Mouse (Mus musculus) heart, postnatal 0 days (tissue): Measurements from ENCODE around the gene Efcab11.

Source experiments
- CTCF ChIP-seq: IDR thresholded peaks from 2 replicates; pipeline ENCODE4 v1.5.1; 2016; ENCODE audit warnings: antibody characterized with exemption, control low read depth, low read depth
- EP300 ChIP-seq: IDR thresholded peaks from 2 replicates; pipeline ENCODE4 v1.6.1; 2016; ENCODE audit warnings: antibody characterized with exemption, low read depth

GRCm38 (mm10) chr12:99928311-99928710 is 44.1 kb upstream of the Efcab11 start:
- TF ChIP-seq CTCF, result no peak
- no peak for TF ChIP-seq EP300
